Mouse (Mus musculus): ENCODE measurements around the gene Appbp2.

- no peak for TF ChIP-seq CTCF (IDR thresholded peaks at IDR 0.05; ENCODE audit: borderline replicate concordance, insufficient read depth, low read depth, low read length)
- no peak for TF ChIP-seq POLR2A (IDR thresholded peaks at IDR 0.05; ENCODE audit: borderline replicate concordance, insufficient read depth, low read length)
Observed at GRCm38 (mm10) chr11:85206231-85206630, 28.7 kb downstream of the Appbp2 start.
